Mouse (Mus musculus): Measurements from ENCODE around the gene Dhps.

The Dhps gene

DNA sequence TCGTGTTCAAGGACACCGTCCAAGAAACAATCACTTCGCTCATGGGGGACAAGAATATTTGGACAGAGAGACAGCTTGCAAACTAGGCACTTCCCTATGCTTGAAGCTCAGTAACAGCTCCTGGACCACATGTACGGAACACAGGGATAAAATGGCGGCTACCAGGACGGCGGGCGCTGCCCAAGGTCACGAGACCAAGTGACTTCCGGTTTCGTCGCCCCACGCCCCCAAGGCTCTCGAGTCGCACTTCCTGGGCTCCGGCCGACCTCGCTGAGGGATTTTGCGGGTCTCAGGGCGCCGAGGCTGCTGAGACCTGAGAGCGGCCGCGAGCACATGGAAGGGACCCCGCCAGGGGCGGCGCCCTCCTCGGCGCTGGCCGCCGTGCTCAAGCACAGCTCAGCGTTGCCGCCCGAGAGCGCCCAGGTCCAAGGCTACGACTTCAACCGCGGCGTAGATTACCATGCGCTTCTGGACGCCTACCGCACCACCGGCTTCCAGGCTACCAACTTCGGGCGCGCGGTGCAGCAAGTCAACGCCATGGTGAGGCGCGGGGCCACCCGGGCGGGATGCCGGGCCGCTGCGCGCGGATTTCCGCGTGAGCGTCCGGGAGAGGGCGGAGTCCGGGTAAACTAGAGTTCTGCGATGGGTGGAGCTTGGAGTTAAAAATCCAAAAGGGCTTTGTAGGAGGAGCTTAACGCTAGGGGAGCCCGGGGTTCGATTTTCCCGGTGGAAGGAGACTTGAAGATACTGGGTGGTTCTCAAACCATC lies at the start of gene Dhps:
Gene Dhps (plus strand): TSS at position 244 of the 768 bp plus-strand sequence.
- DNase-seq: peak; percentile 81 to 85

DNA sequence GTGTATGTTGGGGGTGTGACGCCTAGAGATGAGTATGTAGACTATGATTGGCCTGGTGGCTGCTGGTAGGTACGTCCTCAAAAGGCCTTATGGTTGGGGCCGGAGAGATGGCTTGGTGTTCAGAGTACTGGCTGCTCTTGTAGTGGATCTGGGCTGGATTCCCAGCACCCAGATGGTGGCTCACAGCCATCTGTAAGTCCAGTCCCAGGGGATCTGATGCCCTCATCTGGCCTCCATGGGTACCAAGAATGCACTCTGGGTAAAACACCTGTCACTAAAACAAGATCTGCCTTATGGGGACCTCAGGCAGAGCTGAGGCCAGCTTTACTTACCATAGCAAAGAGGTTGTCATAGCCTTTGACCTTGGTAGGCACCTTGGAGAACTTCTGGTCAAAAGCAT lies 47.7 kb upstream of the Dhps start:
- no peak for DNase-seq

DNA sequence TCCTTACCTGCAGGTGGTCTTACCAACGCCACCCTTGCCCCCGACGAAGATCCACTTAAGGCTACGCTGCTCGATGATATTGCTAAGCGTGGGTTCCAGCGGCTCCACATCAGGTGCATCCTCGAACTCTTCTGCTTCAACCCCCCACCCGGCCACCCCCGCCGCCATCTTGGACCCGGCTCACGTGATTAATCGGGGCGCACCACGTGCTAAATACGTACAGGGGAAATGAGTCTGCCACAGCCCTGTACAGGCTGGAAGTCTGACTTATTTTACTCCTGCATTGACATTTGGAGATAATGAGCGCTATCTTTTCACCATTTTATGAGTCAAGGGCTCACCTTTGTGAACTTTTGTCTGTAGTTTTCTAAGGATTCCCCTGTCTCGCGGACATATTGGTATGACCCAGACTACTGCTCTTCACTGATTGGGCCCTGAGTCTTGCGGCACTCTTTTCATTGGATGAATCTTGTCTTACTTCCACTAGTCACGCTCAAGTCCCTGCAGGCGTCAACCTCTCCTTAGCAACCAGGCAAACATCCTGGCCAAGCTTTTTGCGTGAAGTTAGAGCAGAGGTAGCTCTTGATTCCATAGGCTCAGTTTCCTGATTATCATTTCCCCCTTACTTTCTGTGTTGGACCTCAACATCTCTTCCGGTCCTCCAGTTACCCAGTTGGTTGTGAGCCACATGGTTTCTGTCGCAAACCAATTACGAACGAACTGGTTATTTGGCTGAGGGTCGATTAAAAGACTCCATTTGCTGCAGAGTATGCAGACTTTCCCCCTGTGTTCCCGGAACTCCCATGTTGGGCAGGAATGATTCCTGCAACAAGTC lies 46.2 kb upstream of the Dhps start, which contains the start of gene Asna1:
Gene Asna1 (minus strand): TSS at position 184 of the 835 bp plus-strand sequence.
- DNase-seq: peak; percentile 54 to 82

DNA sequence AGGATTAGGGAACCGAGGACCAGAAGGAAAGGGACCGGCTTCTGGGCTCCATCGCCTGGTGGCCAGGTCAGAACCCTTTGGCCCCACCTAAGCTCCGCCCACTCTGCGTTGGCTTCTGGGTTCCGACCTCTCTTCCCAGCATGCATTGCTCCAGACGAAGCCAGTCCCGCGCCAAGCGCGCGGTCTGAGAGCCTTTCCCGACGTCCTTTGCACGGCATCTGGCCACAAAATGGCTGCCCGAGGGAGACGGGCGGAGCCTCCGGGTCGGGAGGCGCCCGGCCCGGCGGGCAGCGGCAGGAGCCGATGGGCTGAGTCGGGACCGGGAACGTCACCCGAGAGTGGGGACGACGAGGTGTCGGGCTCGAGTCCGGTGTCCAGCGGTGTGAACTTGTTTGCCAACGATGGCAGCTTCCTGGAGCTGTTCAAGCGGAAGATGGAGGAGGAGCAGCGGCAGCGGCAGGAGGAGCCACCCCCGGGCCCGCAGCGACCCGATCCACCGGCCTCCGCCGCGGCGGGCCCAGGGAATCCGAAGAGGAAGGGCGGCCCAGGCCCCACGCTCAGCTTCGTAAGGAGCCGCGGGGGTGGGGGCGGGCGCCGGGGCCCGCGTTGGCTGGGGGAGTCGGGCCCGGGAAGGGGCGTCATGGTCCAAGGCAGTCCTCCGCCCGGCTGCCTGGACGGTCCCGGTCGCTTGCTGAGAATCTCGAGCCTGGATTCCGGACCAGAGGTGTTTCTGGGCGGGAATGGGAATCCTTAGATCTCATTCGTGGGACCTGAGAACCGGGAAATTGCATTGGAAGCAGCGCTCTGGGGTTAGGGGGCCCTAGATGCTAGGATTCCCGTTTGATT lies 44.7 kb upstream of the Dhps start, which contains the start of gene Trir:
Gene Trir (plus strand): TSS at position 154 of the 846 bp plus-strand sequence.
- DNase-seq: peak; percentile 91 to 94

DNA sequence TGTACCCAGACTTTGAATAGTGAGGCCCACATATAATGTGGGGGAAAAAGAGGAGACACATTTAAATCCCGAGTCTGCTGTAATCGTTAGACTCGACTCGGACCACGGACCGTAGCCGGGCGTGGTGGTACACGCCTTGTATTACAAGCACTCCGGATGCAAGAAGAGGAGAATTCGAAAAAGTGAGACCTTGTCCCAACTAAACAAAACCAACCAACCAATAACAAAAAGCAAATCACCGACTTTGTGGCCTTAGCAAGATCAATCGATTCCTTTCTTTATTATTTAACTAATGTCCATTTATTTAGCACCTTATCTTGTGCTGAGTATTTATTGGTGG lies 44.1 kb upstream of the Dhps start:
- DNase-seq: no peak

DNA sequence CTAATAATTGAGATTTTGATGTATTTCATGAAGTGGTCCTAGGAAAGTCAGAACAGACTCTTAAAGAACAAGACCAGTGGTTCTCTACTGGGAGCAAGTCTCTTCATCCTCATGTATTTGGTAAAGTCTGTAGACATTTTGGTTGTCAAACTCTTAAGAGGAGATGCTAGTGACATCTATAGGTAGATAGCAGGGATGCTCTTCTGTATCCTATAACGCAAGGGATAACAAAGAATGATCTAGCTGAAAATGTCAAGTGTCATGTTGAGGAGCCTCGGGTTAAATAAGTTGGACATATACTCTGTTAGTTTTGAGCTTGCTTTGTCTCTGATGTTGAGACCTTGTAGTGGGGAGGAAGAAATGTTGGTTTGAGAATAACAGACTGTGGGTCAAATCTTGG lies 43.6 kb upstream of the Dhps start:
- DNase-seq: no peak

DNA sequence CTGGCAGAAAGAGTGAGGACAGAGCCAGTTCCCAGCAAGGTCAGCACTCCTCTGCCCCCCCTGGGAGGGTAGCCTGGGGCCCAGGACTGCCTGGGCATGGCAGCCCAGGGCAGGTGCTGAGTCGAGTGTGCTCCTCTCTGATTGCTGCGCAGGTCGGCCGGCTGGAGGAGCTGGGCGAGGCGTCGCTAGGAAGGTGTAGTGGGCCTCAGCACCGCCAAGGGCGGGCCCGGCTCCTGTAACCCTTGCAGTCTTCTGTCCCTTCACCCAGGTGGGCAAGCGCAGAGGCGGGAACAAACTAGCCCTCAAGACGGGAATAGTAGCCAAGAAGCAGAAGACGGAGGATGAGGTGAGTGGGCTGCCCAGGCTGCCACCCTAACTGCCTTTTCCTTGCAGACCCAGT lies 42.3 kb upstream of the Dhps start:
- DNase-seq: no peak

DNA sequence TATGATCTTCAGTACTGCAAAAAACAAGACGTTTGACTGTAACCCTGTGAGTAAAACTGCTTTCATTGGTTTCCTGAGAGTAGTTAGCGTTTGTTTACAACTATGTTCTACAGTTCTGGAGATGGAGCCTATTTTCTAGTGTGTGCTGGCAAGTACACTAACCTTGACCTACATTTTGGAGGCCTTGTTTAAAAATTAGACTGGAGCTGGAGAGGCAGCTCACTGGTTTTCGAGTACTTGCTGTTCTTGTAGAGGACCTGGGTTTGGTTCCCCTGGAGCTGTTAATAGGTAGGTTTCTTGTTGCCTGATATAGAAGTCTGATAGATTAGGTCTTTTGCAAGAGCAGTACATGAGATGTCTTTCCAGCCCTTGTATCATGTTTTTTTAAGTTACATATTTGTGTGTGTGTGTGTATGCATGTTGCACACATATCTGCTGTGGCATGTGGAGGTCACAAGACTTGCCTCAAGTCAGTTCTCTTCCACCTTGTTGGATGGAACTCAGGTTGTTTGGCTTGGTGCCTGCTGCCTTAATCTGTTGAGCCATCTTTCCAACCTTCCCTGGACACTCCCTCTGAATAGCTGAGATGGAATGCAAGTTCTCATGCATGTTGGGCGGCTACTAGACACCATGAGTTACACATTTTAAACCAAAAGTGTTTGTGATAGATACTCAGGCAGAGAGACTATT lies 38.8 kb upstream of the Dhps start:
- DNase-seq: no peak

DNA sequence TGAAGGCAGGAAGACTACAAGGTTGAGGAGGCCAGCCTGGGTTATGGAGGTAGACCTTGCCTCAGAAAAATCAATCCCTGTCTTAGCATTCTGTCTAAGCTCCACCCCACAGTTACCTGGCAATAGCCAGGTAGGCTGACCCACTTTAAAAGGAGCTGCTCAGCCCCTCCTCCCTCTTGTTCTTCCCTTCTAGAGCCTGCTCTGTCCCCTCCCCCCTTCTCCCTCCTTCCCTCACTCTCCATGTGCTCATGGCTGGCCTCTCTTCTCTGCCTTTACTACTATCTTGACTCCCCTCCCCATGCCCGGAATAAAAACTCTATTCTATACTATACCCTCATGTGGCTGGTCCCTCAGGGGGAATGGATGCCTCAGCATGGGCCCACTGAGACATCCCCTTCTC lies 37.7 kb upstream of the Dhps start:
- DNase-seq: no peak

DNA sequence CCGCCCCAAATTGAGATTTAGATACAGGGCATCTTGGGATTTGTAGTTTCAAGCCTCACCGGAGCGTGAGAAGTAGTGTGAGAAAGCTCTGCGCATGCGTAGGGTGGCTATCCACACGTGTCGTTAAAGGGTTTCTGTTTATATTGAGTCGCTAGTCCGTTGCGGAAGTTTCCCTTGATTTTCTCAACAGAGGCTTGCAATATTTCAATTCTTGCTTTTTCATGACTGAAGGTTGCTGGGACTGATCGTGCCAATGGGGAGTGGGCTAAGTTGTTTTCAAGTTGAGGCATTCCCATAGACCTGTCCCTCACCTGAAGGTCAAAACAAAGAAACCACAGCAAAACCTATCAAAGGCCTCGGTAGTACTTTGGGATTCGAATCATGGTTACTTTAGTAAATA lies 36.8 kb upstream of the Dhps start:
- DNase-seq: peak; percentile 64 to 77

DNA sequence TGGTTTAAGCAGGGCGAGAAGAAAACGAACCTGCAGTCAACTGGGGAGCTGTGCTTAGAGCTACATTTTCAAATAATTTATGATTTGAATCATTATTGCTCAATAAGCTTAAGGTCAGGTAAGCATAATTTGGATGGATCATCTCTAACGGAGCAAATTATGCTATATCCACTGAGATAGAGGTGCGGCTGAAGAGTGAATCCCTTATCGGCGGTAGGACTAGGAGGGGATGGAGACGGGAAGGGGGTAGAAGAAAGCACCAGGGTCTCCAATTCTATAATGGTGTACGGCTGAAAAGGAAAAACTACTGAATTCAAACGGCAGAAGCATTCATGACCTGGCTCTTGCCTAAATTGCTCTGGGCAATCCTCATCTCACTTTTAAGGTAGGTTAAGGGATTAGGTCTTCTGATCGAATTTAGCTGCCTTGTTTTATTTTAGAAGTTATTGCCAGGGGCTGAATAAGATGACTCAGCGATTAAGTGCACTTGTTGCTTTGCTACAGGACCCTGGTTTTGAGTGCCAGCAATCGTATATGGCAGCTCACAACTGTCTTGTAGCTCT lies 36.3 kb upstream of the Dhps start:
- DNase-seq: no peak

DNA sequence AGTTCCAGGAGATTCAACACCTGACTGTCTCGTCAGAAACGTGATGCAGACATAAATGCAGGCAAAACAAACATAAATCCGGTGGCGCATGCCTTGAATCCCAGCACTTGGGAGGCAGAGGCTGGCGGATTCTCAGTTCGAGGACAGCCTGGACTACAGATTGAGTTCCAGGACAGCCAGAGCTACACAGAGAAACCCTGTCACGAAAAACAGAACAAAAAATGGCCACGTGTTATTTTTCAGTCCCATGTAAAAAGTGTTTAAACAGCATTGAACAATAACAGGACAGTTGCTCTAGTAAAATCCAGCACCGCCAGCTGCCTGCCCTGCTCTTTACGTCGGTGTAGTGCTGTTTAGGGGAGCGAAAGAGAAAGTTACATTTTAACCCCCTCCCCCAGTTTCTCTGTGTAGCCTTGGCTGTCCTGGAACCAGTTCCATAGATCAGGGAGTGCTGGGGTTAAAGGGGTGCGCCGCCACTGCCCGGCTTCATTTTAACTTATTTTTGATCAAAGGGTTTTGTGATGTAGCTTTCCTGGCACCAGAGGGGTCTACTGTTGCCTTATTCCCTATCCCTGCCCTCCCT lies 35.7 kb upstream of the Dhps start:
- no peak for DNase-seq

DNA sequence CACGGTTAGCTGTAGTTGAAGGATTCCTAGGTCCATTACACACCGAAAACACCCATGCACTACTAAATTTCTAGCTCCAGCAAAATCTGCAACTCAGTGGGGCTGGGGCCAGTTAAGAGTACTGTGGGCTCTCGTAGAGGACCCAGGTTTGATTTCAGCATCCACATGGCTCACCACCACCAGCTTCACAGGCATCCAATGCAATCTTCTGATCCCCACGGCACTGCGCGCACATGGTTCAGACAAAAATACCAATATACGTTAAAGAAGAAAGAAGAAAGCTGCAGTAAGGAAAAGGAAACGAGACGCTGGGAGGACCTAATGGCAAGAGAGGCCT lies 35.2 kb upstream of the Dhps start:
- no peak for DNase-seq

DNA sequence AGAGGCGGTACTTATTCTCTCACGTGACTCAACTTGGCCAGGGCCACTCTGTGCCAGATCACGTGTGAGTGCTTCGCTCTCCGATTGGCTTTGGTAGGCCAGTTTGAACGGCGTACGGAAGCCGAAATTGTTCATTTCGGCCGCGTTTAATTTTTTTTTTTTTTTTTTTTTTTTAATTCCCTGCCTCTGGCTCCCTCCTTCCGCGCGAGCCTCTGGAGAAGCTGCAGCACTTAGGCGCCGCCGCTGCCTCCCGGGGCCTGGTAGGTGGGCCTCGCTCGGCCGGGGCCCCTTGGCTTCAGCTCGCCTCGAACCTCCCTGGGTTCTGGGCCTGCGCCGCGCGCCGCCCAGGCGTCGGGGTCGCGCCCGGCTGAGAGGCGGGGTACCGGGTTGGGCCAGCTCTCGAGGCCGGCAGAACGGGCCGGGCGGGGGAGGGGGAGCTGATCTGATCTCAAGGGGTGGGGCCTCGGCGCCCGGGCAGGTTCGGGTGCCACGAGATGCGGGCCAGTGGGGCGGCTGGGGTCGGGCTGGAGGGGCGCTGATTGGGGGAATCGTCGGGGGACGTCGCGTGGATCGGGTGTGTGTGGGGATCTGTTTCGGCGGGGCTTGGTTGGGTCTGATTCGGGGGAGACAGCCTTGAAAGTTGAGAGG lies 34.7 kb upstream of the Dhps start, which contains the start of gene Tnpo2:
Gene Tnpo2 (plus strand): TSS at position 198 of the 648 bp plus-strand sequence.
- peak; percentile 80 to 91 for DNase-seq

DNA sequence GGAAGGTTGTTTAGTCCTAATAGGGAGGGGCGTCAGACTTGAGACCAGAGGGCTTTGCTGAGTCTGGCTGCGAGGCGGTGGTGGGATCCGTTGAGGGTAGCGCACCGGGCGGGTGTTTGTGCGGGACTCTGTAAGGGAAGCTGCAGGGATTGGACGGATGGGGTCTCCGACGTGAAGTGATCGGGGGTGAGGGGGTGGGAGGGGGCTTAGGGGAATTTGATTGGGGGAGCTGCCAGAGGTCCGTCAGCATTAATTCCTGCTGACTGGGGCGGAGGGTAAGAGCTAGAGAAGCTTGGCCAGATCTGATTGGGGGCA lies 34.2 kb upstream of the Dhps start:
- no peak for DNase-seq

DNA sequence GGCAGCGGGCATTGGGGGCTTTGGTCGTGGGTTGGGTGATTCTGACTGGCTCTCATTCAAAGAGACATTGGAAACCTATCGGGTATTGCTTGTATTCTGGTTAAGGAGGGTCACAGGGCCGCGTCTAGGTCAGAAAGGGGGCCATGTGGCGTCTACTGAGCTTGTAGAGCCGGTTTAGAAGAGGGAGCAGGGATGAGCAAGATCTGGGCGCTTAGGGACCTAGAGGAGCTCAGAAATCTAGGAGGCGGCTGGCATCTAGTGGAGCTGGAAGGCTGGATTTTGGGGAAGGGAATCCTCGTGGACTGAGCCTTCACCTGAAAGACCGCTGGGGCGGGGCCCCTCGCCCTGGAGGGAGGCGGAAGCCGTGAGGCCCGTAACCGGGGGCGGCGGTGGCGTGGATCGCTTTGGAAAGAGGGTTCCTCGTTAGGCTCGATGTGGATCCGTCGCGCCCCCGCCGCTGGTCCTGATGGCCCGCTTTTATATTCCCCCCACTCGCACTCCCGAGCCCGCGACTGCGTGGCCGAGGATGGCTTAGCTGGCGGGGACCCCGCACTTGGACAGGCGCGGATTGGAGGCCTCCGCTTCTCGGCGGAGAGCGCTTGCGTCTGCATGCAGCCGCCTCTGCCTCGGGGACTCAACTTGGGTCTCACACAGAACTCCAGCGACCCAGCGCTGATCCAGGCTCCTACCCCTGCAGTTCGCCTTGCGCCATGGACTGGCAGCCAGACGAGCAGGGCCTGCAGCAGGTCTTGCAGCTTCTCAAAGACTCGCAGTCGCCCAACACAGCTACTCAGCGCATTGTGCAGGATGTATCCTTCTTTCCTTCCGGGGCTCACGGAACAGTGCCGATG lies 33.7 kb upstream of the Dhps start:
- DNase-seq: peak; percentile 60 to 64

DNA sequence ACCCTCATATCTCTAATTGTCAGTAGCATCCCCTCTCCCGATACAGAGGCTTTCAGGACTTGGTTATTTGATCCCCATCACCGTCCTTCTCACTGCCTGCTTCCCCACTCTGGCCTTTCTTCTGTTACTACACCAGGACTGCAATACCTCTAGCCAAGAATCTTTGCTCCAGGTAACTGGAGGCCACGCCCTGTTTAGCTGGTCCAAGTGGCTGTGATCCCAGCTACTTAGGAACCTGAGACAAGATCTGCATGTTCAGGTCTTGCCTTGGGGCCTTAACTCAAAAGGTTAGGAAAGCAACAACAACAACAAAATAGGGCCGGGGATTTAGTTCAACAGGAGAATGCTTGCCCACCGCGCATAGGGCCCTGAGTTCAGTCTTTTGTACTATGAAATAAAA lies 27.9 kb upstream of the Dhps start:
- DNase-seq: no peak

DNA sequence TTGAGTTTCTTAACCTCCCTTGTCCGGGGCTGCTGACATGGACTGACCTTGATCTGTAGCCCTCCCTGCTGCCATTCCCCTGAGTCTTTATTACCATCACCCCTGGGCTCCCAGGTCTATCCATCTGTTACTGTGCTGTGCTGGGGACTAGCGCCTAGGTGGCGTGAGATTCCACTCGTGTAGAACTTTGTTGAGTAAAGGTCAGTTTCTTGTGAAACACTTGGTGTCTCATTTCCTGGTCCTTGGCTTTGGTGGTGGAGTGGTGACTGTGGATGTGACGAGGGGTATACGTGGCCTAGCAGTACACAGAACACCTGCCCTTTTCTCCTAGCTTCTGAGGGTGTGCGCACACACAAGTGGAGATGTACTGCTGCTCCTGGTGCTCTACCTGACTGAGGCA lies 14.2 kb upstream of the Dhps start:
- DNase-seq: no peak

DNA sequence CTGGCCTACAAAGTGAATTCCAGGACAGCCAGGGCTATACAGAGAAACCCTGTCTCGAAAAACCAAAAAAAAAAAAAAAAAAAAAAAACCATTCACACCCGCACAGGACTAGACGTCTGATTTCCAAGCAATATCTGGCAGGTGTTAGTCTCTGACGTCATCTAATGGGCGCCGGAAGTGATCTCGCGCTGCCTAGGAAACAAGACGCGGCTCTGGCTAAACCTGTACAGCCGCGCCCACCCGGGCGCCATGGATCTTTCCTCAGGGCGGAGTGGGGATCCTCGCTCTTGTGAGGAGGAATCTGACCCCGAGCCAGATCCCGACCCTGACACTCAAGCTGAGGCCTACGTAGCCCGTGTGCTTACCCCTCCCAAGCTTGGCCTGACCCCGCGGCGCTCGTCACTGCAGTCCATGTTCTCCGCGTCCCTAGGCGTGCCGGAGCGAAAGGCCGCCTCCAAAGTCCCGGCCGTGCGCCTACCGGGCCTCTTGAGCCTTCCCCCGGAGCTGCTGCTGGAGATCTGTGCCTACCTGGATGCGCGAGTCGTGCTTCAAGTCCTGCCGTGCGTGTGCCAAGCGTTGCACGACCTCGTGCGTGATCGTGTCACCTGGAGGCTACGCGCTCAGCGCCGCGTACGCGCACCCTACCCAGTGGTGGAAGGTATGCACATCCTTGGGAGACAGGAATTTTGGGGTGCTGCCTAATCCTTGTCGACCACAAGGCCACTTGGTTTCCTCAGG lies 11.5 kb upstream of the Dhps start, which contains the start of gene Fbxw9:
Gene Fbxw9 (plus strand): TSS at position 177 of the 738 bp plus-strand sequence.
- peak; percentile 68 to 79 for DNase-seq

DNA sequence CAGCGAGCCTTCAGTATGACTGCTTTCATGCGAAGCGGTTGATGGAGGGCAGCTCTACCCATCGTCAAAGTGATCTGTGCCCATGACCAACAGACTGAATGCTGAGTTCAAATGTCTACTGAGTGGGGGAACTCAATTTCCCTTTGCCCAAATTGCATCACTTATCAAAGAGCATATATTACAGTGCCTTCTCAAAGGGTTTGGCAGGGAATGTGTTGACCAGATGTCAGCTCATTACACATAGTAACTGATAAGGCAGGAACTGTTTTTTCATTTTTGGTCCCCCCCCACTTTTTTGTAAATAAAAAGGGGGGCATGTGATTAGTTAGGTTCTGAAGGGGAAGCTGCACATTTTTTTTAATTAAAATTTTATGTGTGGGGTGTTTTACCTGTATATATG lies 9.0 kb upstream of the Dhps start:
- no peak for DNase-seq

Data from thymus, adult 18-20 months (tissue).